Comparison of ENCODE assay signal across 8 mouse cellular contexts in the genomic region with DNA sequence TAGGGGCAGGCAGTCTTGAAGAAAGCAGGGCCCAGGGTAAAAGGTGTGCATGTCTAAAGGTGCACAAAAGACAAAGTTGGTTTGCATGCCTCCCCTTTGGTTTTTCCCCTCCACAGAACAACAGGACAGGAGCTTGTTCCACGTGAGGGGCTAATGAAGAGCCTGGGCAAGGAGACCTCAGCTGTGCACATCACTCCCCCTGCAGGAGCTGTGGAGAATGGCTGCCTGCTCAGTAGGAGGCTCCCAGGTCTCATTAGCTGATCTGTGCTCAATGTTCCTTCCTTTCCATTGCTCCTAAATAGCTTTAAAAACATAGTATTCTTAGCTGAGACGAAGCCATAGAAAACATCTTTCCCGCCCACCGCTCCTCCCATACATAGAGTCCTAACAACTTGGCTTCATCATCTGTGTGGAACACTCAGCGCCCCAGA. TPM values are rescaled to one million over a fixed set of nuclear protein-coding genes. Genes with fewer than 3 reads are reported as not detected.
DNase-seq lines count a peak whose midpoint lies in the region; ATAC-seq lines count a peak whose summit lies in the region.

No protein-coding gene starts in this region.

- H3K27ac ChIP-seq in heart, embryonic 11.5 days (ENCODE audit: low read depth, low read length), result no peak overlapping the region

- no peaks in the 10 kb centered on the region for H3K27me3 ChIP-seq in heart, embryonic 11.5 days (ENCODE audit: control insufficient read depth, insufficient read depth, low read length)

- 53% methylated on average over 5 of the region's 5 CpGs for WGBS in heart, embryonic 11.5 days (ENCODE audit: insufficient replicate concordance)

- H3K4me3 ChIP-seq in heart, embryonic 11.5 days (ENCODE audit: low read depth, low read length), result no peak overlapping the region

- H3K9ac ChIP-seq in heart, embryonic 11.5 days (ENCODE audit: low read depth, low read length), result no peak overlapping the region

- peak; percentile 52 to 72 for DNase-seq in heart, adult 18-20 months
- DNase-seq in 416B (ENCODE audit: low read depth), result peak; percentile 37
- peak; percentile 33 to 36 for DNase-seq in adrenal gland, adult 18-20 months (ENCODE audit: low spot score in 2 of 2)
- peak; percentile 63 to 77 for DNase-seq in frontal cortex, adult 2 months (ENCODE audit: extremely low spot score in 1 of 2, low spot score in 1 of 2)
- peak; percentile 62 to 65 for DNase-seq in kidney, postnatal 25 days
- peak; percentile 50 to 58 for DNase-seq in lung, postnatal 4 days
- DNase-seq in testis, postnatal 10 days (ENCODE audit: low spot score), result peak; percentile 65

- no peak for ATAC-seq in heart, embryonic 11.5 days (replicated peaks; ENCODE audit: insufficient number of reproducible peaks, low FRiP score, low TSS enrichment)

- H3K4me2 ChIP-seq in heart, embryonic 11.5 days, result no peak overlapping the region

- no peaks in the 10 kb centered on the region for H3K9me3 ChIP-seq in heart, embryonic 11.5 days (replicated peaks; ENCODE audit: control insufficient read depth, low read length)

- H3K4me1 ChIP-seq in heart, embryonic 11.5 days (ENCODE audit: control insufficient read depth, insufficient read depth, low read length), result peaks cover 16% of the 10 kb centered on the region

- H3K36me3 ChIP-seq in heart, embryonic 11.5 days (ENCODE audit: control insufficient read depth, insufficient read depth, low read length), result no peaks in the 10 kb centered on the region

RNA-seq across cellular contexts. Expression of a gene that starts 6.3 kb away (rescaled TPM):
- under 1 TPM; 0.15 to 0.22 TPM for total RNA-seq in heart, adult 18-20 months (2021)
- 7.2 and 8.1 TPM in 2 replicates for polyA plus RNA-seq in heart, embryonic 11.5 days (2014; fragmentation: Nextera tagmentation; extraction: Ambion mirVana)
- total RNA-seq in adrenal gland, adult 18-20 months (2021), result under 1 TPM; 0.13 to 0.17 TPM
- 28.4 and 35.9 TPM in 2 replicates for polyA plus RNA-seq in frontal cortex, adult 2 months (2012; rRNA removed)
